Mouse (Mus musculus): Measurements from ENCODE around the gene Poln.
A peak's percentile ranks its signal among the peaks of the same experiment; 100 is the strongest.

The Poln gene

GRCm38 (mm10) chr5:34093021-34093420, 76.2 kb downstream of the Poln start:
- no peak for DNase-seq

- no peak for DNase-seq
These were observed 136.7 kb downstream of the Poln start for GRCm38 (mm10) chr5:34032520-34032919.

GRCm38 (mm10) chr5:34031022-34031421, 138.2 kb downstream of the Poln start:
- DNase-seq, result no peak

- no peak for DNase-seq
These were observed 139.1 kb downstream of the Poln start for GRCm38 (mm10) chr5:34030101-34030500.

GRCm38 (mm10) chr5:34018968-34019367, 150.3 kb downstream of the Poln start:
- DNase-seq, result no peak

GRCm38 (mm10) chr5:34014652-34015051, 154.6 kb downstream of the Poln start:
- DNase-seq, result no peak

DNA sequence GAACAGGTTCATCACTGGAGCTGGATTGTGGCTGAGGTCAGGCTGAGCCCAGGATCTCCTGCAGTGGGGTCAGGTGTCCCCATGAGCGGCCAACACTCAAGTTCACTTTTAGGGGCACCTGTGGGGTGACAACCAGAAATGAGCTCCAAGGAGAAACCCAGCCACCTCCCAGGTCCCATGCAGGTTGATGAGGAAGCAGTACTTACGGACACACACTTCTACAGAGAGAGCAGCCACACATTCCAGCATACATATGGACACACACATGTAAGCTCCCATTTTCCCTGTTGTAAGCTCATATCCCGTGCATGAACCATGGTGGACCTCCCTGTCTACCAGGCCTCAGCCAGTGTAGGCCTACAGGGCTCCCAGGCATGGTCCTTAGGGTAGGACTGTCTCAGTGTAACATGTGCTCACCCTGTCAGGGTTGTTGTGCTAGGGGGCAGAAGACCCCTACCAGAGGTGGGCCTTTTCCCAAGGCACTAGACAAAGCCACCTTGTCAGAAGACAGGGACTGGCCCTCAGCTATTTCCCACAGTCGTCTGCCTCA, 161.8 kb downstream of the Poln start:
- DNase-seq, result no peak

DNA sequence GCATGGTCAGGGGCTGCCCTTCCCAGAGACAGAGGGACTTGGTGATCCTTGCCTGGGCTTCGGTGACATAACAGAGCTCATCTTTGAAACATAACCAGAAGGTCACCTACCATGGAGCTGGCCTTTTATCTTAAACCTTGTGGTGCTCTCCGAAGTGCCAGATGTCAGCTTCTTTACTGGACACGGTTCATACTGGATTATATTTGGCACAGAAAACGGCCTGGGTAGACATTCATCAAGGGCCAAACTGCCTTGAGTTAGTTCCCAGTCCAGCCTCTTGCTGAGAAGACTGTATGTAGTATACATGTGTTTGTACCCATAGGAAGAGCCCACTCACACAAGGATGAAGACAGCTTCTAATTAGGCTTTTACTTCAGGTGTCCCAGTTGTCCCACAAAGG, 162.4 kb downstream of the Poln start:
- DNase-seq, result no peak

DNA sequence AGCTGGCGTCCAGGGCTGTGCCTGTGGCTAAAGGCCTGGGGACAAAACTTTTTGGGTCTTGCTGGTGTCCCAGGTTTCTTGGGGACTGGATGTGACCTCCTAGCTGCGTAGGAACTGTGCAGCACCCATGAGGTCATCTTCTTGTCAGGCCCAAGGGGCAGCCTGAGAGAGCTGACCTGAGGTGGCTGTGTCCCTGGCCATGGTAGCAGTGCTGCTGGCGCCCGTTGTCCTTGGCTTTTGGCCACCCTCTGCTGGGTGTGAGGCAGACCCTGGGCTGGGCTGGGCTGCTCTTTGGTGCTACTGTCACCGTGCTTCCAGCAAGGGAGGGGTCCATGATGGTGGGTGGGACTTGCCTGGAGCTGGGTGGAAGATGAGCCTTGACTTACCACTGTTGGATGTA, 164.6 kb downstream of the Poln start:
- DNase-seq, result no peak

DNA sequence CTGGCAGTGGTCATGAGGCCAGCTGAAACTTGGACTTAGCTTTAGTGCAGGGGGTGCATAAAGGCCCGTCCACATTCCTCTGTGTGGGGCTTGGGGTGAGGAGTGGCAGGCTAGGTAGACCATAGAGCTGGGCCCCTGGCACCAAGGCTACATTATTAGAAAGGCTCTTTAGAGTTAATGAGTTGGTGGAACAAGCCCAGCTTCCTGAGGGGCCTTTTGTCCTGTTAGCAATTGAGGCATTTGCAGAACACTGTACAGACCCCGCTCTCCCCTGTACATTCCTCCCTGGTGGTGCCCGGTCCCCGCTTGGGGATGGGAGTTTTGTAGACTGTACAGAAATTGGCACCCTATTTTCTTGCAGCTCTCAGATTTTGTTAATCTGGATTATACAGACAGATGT, 166.6 kb downstream of the Poln start:
- no peak for DNase-seq

DNA sequence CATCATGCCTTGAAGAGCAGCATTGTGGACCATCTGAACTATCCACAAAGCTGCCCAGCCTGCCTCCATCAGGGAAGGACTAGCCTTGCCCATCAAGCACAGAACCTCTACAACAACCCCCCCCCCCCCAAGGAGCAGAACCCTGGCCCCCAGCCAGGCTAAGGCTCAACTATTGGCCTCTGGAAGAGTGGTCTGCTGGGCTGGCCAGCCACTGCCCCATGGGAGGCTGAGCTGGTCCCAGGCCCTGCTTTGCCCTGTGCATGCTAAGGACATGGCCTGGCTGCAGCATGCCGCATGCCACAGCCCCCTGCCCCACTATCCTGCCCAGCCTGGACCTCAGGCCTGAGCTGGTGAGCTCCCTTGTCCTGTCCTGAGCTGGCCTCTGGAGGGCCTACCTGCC, 167.8 kb downstream of the Poln start:
- no peak for DNase-seq

- DNase-seq, result no peak
These were observed 168.4 kb downstream of the Poln start for GRCm38 (mm10) chr5:34000809-34001208.

- DNase-seq, result no peak
These were observed 169.7 kb downstream of the Poln start for GRCm38 (mm10) chr5:33999466-34000090.

DNA sequence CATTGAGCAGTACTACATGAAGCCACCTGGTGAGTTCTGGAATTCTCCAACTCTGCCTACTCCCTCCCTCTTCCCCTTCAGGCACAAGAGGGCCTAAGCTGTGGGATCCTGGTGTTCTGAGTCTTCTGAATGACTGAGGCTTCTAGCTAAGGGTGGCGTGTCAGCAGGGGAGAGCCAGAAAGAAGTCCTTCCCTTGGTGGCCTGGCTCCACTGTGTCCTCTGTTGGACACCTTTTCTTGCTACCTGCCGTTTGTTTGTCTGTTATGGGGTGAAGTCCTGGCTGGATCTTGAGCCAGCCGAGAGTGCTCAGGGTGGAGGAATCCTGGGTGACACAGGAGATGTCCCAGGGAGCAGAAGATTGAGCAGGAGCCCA, 170.8 kb downstream of the Poln start:
- no peak for DNase-seq

- no peak for DNase-seq
These were observed 171.3 kb downstream of the Poln start for GRCm38 (mm10) chr5:33997829-33998504.

GRCm38 (mm10) chr5:33997051-33997741, 172.1 kb downstream of the Poln start:
- peak; percentile 81 for DNase-seq

GRCm38 (mm10) chr5:33996694-33997045, 172.6 kb downstream of the Poln start:
- DNase-seq, result no peak

DNA sequence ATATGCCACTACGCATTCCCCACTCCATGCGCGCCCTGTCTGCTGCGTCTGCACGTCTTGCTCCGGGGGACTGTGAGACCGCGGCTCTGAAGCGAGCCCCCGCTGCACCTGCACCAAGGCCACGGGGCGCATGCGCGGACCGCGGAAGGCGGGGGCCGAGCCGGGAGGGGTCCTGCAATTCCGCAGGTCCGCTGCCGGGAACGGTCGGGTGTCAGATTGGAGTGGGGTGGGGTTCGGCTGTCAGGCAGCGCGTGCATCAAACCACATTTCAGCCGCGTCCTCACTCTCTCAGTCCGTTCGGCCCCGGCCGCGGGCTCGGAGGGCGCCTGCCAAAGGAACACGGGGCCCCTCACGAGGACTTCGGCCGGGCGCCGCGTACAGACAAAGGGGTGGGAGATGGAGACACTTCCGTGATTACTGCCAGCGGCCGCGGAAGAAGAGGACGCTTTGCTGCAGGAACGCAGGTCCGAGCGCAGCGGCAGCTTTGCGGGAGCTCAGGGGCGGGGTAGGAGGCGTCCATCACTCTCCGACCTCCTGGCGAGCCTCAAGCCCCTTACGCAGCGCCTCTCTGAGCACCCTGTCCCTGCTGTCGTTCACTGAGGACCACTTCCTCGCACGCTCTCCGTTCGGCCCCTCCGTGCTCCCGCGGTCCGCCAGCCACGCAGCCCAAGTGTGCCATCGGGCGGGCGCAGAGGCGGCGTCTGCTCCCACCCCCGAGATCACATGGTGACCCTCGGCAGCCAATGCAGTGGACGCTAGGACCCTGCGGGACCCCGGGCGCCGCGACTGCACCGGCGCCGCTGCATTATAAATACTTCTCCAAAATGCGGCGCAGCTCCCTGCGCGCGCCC, 173.2 kb downstream of the Poln start, which contains the start of gene Nat8l:
Nat8l (plus strand) TSS at position 142 of the 851 bp plus-strand sequence.
- peak; percentile 92 for DNase-seq

- peak; percentile 70 for DNase-seq
These were observed 174.3 kb downstream of the Poln start for GRCm38 (mm10) chr5:33994671-33995625.

DNA sequence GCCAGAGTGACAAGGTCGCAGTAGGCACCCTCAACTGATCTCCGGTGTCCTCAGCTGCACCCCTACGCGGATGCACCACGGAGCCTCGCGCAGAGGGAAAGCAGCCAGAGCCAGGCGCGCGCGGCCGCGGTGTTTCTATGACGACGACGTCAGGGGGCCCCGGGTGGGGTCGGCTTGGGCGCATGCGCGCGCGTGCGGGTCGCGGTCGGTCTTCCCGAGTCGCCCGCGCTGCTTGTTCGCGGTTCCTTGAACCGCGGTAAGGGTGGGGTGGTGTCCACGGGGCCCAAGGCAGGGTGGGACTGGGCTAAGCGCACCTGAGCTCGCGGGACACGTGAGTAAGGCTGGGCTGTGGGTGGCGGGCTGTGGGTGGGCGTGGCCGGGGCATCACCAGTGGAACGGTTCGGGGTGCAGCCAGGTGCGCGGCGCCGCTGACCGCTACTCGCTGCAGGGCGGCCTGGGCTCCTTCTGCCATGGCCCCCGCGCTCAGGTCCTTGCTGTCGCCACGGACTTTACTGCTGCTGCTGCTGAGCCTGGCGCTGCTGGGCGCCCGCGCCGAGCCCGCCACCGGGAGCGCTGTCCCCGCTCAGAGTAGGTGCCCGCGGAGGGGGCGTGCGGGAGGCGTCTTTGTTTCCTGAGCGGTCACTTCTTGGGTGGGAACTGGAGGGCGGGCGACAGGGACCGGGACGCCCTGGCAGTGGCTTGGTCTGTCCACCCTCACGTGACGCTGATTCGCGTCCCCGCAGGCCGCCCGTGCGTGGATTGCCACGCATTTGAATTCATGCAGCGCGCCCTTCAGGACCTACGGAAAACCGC, 185.7 kb downstream of the Poln start, which contains the start of gene Gm1673:
Gm1673 (plus strand) TSS at position 125 of the 813 bp plus-strand sequence.
- peak; percentile 91 for DNase-seq

Measured in right cerebral cortex, postnatal 25 days (tissue).